Mouse (Mus musculus) v-Abl transformed pro-B cells (cell line): ENCODE data around the gene Zfp414.

ENCODE experiments used
- in situ Hi-C, 2 experiments: fragments of 400-800 bp; cut with MboI; formaldehyde crosslinking; loops; one replicate each; pipeline ENCODE4 v1.15.1; 2025; ENCODE audit not compliant: unreplicated experiment in 2 of 2

The Zfp414 gene

GRCm38 (mm10) chr17:33645073-33645472, 16.2 kb downstream of the Zfp414 start:
- in situ Hi-C loops: no loop called here

- in situ Hi-C loops: no loop called here
Measured at GRCm38 (mm10) chr17:33649781-33650475, 21.0 kb downstream of the Zfp414 start.

- in situ Hi-C loops: no loop called here
Measured at GRCm38 (mm10) chr17:33666813-33667212, 37.9 kb downstream of the Zfp414 start.

- in situ Hi-C loops: no loop called here
Measured at GRCm38 (mm10) chr17:33669681-33670080, 40.8 kb downstream of the Zfp414 start.

GRCm38 (mm10) chr17:33673837-33674236, 44.9 kb downstream of the Zfp414 start:
- in situ Hi-C loops: no loop called here

- in situ Hi-C loops: no loop called here
Measured at GRCm38 (mm10) chr17:33675452-33675851, 46.6 kb downstream of the Zfp414 start.

GRCm38 (mm10) chr17:33676086-33676485, 47.2 kb downstream of the Zfp414 start:
- in situ Hi-C loops: no loop called here

- in situ Hi-C loops: no loop called here
Measured at GRCm38 (mm10) chr17:33678771-33679170, 49.9 kb downstream of the Zfp414 start.
